Mouse (Mus musculus) erythroblast, embryonic 14.5 days (primary cell): ENCODE measurements around the gene Nxf3.

Experiments
- GATA1 ChIP-seq: IDR thresholded peaks from 2 replicates; pipeline ENCODE4 v1.6.1; 2012; ENCODE audit warnings: low read length, inconsistent platforms, mixed read lengths
- TAL1 ChIP-seq: IDR thresholded peaks from 3 replicates; pipeline ENCODE4 v1.6.1; 2012; ENCODE audit warnings: low read length, inconsistent platforms, mixed read lengths

GRCm38 (mm10) chrX:136047528-136047927 is 37.5 kb downstream of the Nxf3 start:
- no peak for TF ChIP-seq GATA1
- no peak for TF ChIP-seq TAL1
